Mouse (Mus musculus): ENCODE data around the gene Nfkb1.

- no peak for TF ChIP-seq CTCF (IDR thresholded peaks at IDR 0.05)
- no peak for TF ChIP-seq EP300 (IDR thresholded peaks at IDR 0.05)
Measured at GRCm38 (mm10) chr3:135683275-135683674, 8.1 kb downstream of the Nfkb1 start.
